Mouse (Mus musculus) spleen, adult 12 weeks (tissue): ENCODE measurements at regions not wholly inside any gene's neighbourhood (a gene's known extent, or its start where the extent isn't known, plus 50 kb on each side); places are given as distances from the start of the nearest gene placed in this dataset.

ENCODE experiments used
- DNase-seq: peaks from one replicate; pipeline ENCODE4 v3.0.0; 2022; ENCODE audit warnings: low spot score

DNA sequence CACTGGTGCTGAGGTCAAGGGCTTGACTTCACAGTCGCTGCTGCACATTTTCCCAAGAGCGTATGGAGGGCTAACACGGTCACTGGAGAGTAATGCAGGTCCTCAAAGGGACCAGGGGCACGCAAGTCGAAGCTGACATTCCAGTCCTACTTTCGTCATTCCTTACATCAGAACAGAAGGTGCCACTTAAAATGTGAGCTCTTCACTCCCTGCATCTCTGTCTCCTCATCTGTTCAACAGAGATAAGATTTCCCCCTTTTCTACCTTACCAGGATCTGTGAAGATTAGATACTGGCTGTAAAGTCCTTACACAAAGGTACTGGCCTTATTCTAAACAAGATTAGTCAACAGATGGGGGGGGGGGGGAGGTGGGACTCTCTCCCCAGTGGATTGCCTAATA lies 67.0 kb upstream of the Zeb2 start:
- DNase-seq: no peak

DNA sequence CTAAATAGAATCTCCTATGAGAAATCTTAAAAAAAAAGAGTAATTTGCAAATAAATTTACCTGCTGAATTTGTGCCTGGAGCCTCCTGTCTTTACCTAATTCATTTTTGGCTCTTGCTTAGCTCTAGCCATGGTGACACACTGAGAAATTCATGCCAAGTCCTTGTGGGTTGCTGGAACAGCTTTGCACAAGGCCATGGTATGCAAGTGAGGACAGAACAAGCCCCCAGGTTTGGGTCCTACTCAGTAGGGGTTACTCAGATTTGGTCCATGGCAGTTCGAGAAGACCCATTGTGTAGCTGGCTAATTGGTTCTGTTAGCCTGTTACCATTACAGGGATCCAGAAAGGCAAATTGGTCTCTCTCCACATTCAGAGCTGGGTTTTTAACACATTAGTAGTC lies 65.7 kb upstream of the Zeb2 start:
- DNase-seq: no peak

DNA sequence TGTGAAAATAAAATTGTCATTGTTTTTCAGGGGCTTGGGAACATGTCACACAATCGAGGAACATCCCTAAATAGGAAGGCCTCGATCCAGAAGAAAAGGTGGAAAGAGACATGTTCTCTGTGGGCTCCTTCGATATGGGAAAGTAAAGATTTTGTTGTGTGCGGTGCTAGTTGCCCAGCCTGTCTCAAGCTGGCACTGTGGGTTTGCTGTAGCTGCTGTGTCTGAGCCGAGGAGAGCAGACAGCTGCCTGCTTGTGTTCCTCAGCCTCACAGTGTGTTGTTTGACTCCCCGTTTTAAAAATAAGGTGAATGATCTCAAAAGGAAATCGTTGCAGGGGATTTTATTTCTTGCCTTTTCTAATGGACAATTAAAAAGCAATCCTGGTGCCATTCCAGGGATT lies 64.4 kb upstream of the Zeb2 start:
- no peak for DNase-seq

DNA sequence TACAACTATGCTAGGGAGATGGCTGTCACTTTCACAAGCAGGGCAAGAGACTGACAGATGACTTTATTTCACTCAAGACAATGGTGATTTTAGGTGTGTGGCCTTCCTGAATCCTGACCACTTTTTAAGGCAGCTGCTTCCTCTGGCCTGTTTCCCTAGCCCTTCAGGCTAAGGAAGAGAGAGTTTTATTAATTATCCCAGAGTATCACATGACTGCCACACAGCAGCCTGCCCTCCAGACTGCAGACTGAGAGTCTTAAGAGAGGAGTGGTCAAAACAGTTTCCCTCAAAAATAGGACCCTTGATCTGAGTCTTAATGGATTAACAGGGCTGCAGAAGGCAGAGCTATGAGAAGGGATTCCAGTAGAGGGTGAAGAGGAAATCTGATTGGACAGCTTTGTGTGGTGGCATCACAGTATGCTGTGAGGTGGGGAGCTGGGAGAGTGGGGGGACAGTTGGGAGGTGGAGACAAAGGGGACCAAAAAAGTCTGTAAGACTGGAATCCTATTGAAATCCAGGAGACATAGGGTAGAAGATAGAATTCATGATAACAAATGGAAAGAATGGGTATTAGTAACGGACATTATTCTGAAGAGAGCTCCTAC lies 61.8 kb upstream of the Zeb2 start:
- no peak for DNase-seq

DNA sequence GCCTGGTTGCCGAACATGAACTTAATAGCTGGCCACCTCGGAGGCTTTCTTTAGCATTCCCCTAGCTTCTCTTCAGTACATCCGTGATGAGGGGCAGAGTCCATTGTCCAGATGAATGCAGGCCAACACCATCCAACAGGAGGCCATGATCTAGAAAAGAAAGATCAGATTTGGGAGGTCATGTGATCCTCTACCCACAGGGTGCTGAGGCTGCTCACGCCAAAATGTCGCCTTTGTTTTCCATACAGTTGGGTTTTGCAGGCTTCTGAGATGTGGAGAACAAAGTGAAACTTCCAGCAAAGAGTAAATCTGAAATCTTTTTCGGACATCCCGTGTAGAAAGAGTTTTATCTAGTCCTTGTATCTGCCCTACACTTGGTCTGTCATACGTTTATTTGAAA lies 55.2 kb upstream of the Zeb2 start:
- no peak for DNase-seq

DNA sequence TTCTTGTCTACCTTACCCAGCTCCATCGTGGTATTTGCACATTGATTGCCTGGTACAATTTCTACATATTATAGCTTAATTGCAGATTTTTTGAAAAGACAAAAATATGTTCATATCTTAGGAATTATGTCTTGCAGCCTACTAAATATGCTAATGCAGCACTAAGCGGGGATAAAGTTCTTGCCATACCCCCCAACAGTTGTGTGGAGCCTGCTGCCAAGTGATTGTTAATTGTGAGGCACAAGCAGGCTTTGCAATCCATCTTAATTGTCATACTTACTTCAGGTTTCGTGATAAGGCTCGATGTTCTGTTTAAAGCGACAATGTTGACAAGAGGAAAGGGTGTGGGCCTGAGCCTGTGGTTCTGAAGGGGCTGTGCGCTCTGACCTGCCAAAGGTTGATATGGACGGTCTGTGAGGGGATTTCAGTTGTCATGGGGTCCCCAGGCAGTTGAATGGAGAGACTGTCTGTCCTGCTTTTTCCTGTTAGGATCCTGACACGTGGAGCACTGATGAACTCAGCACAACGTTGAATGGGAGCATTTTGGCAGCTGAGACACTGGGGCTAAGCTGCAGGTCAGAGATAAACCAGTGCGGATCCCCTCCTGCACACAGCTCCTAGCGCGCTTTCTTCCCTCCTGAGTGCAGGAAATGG lies 54.5 kb upstream of the Zeb2 start:
- peak; percentile 29 for DNase-seq

DNA sequence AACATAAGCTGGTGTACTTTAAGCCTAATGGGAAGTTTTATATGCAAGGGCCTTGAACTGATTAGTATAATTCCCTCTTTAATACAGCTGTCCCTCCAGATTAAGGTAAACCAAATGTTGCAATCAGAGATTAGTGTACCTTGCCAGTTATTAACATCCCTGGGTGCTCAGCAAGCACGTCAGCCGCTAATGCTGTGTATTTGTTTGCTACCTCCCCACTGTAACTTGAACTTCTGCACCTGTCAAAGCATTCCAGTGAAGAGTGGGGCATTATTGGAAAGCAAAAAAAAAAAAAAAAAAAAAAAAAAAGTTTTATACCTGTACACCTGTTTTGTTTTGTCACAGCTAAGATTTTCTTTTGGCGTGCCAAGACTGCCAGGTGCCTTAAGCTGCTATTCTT lies 53.1 kb upstream of the Zeb2 start:
- DNase-seq: no peak

DNA sequence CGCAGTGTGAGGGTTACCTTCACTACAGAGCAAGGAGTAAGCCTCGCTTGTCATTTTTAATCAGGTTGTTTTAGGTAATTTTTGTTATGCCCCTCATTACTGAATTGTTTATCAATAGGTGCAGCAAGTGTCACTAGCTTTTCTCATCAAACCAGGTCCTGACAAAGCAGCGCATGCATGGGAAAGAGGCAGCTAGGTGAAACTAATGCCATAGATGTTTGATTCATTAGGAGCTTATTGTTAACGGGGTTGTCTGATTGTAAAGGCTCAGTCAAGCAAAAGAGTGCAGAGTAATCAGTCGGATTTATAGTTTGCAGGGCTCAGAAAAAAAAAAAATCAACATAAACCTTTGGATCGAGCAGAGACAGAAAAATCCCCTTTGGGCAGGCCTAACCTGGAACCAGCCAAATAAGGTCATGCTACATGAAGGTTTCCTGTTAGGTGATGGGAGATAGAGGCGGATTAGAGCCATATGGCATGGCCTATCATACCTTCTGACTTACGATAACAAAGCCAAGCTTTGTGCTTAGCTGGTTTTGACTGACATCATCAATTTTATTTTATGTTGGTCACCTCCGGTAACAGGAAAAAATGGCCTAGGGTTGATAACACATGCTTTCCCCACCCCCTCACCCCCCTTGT lies 52.4 kb upstream of the Zeb2 start:
- DNase-seq: no peak

DNA sequence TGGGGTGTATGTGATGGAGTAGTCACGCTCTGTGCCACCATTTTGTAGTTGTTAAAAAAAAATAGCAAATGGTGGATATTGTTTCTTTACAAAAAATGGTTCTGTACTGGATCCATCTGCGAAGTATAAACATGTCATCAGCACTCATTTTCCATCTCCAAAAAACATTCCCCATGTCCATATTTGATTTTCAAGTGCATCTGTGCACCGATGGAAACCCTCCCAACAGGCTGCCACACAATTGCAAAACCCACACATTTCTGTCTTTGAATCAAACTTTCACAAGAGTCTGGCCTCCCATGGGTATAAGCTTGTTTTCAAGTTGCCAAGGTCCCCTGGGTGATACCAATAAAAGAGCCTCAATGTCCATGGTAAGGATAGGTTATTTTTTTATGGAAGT lies 51.4 kb upstream of the Zeb2 start:
- no peak for DNase-seq
